Mouse (Mus musculus) R1 (cell line): ENCODE results near the gene Pappa2.
A peak's percentile ranks its signal among the peaks of the same experiment; 100 is the strongest.

Experiments
- DNase-seq: peaks from one replicate; pipeline ENCODE4 v3.0.0-alpha.2; 2018; ENCODE audit warnings: low read depth, low spot score

Pappa2 gene

GRCm38 (mm10) chr1:158765842-158766241 is 214.4 kb downstream of the Pappa2 start:
- no peak for DNase-seq

GRCm38 (mm10) chr1:158764727-158765126 is 215.6 kb downstream of the Pappa2 start:
- DNase-seq = no peak

GRCm38 (mm10) chr1:158764211-158764610 is 216.1 kb downstream of the Pappa2 start:
- no peak for DNase-seq

GRCm38 (mm10) chr1:158748356-158749096 is 231.8 kb downstream of the Pappa2 start:
- DNase-seq = no peak

GRCm38 (mm10) chr1:158741449-158741848 is 238.8 kb downstream of the Pappa2 start:
- no peak for DNase-seq

- no peak for DNase-seq
These were observed 239.3 kb downstream of the Pappa2 start for GRCm38 (mm10) chr1:158740949-158741348.

- no peak for DNase-seq
These were observed 240.0 kb downstream of the Pappa2 start for GRCm38 (mm10) chr1:158740161-158740766.

- DNase-seq = no peak
These were observed 241.0 kb downstream of the Pappa2 start for GRCm38 (mm10) chr1:158739132-158739919.

GRCm38 (mm10) chr1:158732868-158733496 is 247.3 kb downstream of the Pappa2 start:
- DNase-seq = no peak

GRCm38 (mm10) chr1:158713301-158714095 is 266.8 kb downstream of the Pappa2 start:
- DNase-seq = no peak

- DNase-seq = no peak
These were observed 279.0 kb downstream of the Pappa2 start for GRCm38 (mm10) chr1:158701336-158701735.

GRCm38 (mm10) chr1:158700147-158700546 is 280.1 kb downstream of the Pappa2 start:
- DNase-seq = no peak

GRCm38 (mm10) chr1:158699276-158699675 is 281.0 kb downstream of the Pappa2 start:
- peak; percentile 5 for DNase-seq

- DNase-seq = no peak
These were observed 282.3 kb downstream of the Pappa2 start for GRCm38 (mm10) chr1:158697859-158698569.

GRCm38 (mm10) chr1:158697423-158697822 is 282.9 kb downstream of the Pappa2 start:
- peak; percentile 11 for DNase-seq

- no peak for DNase-seq
These were observed 292.6 kb downstream of the Pappa2 start for GRCm38 (mm10) chr1:158687726-158688125.

GRCm38 (mm10) chr1:158669971-158670592 is 310.2 kb downstream of the Pappa2 start:
- peak; percentile 57 for DNase-seq

GRCm38 (mm10) chr1:158666001-158666400 is 314.3 kb downstream of the Pappa2 start:
- no peak for DNase-seq
